Mouse (Mus musculus) CH12.LX (cell line): ENCODE data around the gene Lsm2. TPM values are rescaled to one million over a fixed set of nuclear protein-coding genes. Genes with fewer than 3 reads are reported as not detected.
"Not testable (repeated sequence)": the region's sequence is repeated elsewhere in the genome, so short reads cannot be mapped to it uniquely, and the experiment has no call there.

Source experiments
- DNase-seq: peaks from one replicate; pipeline ENCODE4 v3.0.0-alpha.2; 2013; ENCODE audit errors: extremely low read depth
- H3K27ac ChIP-seq: 2 replicates; pipeline ENCODE4 v1.5.1; 2012; ENCODE audit warnings: low read depth, mild to moderate bottlenecking, control low read depth, moderate library complexity; ENCODE audit not compliant: insufficient read depth
- H3K27me3 ChIP-seq: replicated peaks from 2 replicates; pipeline ENCODE3; 2012; ENCODE audit warnings: inconsistent platforms
- H3K36me3 ChIP-seq, 2 experiments: replicated peaks in 1 of 2; 2 replicates each; pipeline versions ENCODE3 to v1.6.1; 2012; ENCODE audit warnings: inconsistent platforms in 1 of 2, low read length in 1 of 2, mild to moderate bottlenecking in 1 of 2, mixed read lengths in 1 of 2, moderate library complexity in 1 of 2; ENCODE audit not compliant: control insufficient read depth in 1 of 2, insufficient read depth in 1 of 2
- H3K4me1 ChIP-seq, 2 experiments: 2 replicates each; pipeline ENCODE4 v1.6.1; 2012; ENCODE audit warnings: inconsistent platforms in 1 of 2, moderate library complexity in 1 of 2; ENCODE audit not compliant: insufficient read depth in 2 of 2, control insufficient read depth in 1 of 2
- H3K4me2 ChIP-seq: 2 replicates; pipeline ENCODE4 v1.6.1; 2012; ENCODE audit warnings: low read depth, mild to moderate bottlenecking, control low read depth; ENCODE audit not compliant: poor library complexity, insufficient read depth, severe bottlenecking
- H3K4me3 ChIP-seq, 3 experiments: fragments of 150-350 bp in 1 of 3; sonication (generic) in 1 of 3; replicated peaks in 1 of 3; 2 replicates each; pipeline versions ENCODE3 to v1.5.1; 2011 to 2012; ENCODE audit warnings: low read depth in 2 of 3, low read length in 2 of 3, mild to moderate bottlenecking in 2 of 3, moderate library complexity in 2 of 3, control low read depth in 1 of 3, improper control_type of control experiment in 1 of 3, inconsistent platforms in 1 of 3, mixed read lengths in 1 of 3; ENCODE audit not compliant: poor library complexity in 1 of 3
- H3K79me2 ChIP-seq: replicated peaks from 2 replicates; pipeline ENCODE4 v1.6.1; 2012; ENCODE audit warnings: mild to moderate bottlenecking, moderate library complexity; ENCODE audit not compliant: control insufficient read depth, poor library complexity, insufficient read depth, severe bottlenecking; ENCODE audit errors: extremely low read depth
- H3K9ac ChIP-seq: 2 replicates; pipeline ENCODE4 v1.6.1; 2012; ENCODE audit warnings: low read depth, mild to moderate bottlenecking, control low read depth, moderate library complexity; ENCODE audit not compliant: insufficient read depth
- H3K9me3 ChIP-seq: replicated peaks from 2 replicates; pipeline ENCODE3; 2012; ENCODE audit warnings: low read length, inconsistent platforms, mixed read lengths
- CHD2 ChIP-seq: IDR thresholded peaks from 2 replicates; pipeline ENCODE4 v1.6.1; 2011; ENCODE audit warnings: low read length, improper control_type of control experiment
- CTCF ChIP-seq, 2 experiments: IDR thresholded peaks in 1 of 2; conservative IDR thresholded peaks in 1 of 2; 2 replicates each; pipeline ENCODE4 v1.5.1; 2011 to 2012; ENCODE audit warnings: low read depth in 2 of 2, low read length in 2 of 2, improper control_type of control experiment in 1 of 2, inconsistent platforms in 1 of 2, mild to moderate bottlenecking in 1 of 2, moderate library complexity in 1 of 2
- KAT2A ChIP-seq: IDR thresholded peaks from 2 replicates; pipeline ENCODE4 v1.6.1; 2012; ENCODE audit warnings: low read length, improper control_type of control experiment, inconsistent platforms; ENCODE audit not compliant: insufficient replicate concordance
- MAZ ChIP-seq: IDR thresholded peaks from 2 replicates; pipeline ENCODE4 v1.6.1; 2012; ENCODE audit warnings: low read depth, mild to moderate bottlenecking, inconsistent platforms, low read length, improper control_type of control experiment, moderate library complexity
- MYC ChIP-seq: IDR thresholded peaks from 2 replicates; pipeline ENCODE4 v1.6.1; 2011; ENCODE audit warnings: low read depth, mild to moderate bottlenecking, improper control_type of control experiment, low read length
- POLR2A ChIP-seq: IDR thresholded peaks from 2 replicates; pipeline ENCODE4 v1.6.1; 2011; ENCODE audit warnings: low read depth, mild to moderate bottlenecking, improper control_type of control experiment, low read length
- POLR2AphosphoS2 ChIP-seq: IDR thresholded peaks from 2 replicates; pipeline ENCODE4 v1.6.1; 2011; ENCODE audit warnings: low read depth, low read length, improper control_type of control experiment
- RAD21 ChIP-seq: IDR thresholded peaks from 2 replicates; pipeline ENCODE4 v1.6.1; 2011; ENCODE audit warnings: low read depth, mild to moderate bottlenecking, low read length, improper control_type of control experiment, moderate library complexity
- SMC3 ChIP-seq: IDR thresholded peaks from 2 replicates; pipeline ENCODE4 v1.6.1; 2011; ENCODE audit warnings: low read depth, low read length, improper control_type of control experiment
- TBP ChIP-seq: conservative IDR thresholded peaks from 2 replicates; pipeline ENCODE4 v1.6.1; 2011; ENCODE audit warnings: low read depth, low read length, improper control_type of control experiment
- ZMIZ1 ChIP-seq: IDR thresholded peaks from 2 replicates; pipeline ENCODE4 v1.6.1; 2012; ENCODE audit warnings: low read depth, mild to moderate bottlenecking, inconsistent platforms, low read length, improper control_type of control experiment
- ZNF384 ChIP-seq: IDR thresholded peaks from 2 replicates; pipeline ENCODE4 v1.6.1; 2012; ENCODE audit warnings: low read depth, low read length, improper control_type of control experiment, inconsistent platforms
- dilution Hi-C: fragments of 300-500 bp; cut with MboI; formaldehyde crosslinking; loops from 2 replicates; pipeline ENCODE4 v1.14.3; 2020; ENCODE audit warnings: low sequenced_read_pairs; ENCODE audit not compliant: extremely low pct_unique_long_range_greater_than_20kb, extremely low pct_ligation_motif_present
- in situ Hi-C: fragments of 300-500 bp; cut with MboI; formaldehyde crosslinking; loops from 3 replicates; pipeline ENCODE4 v1.14.3; 2019; ENCODE audit warnings: low sequenced_read_pairs, low pct_ligation_motif_present, low pct_unique_long_range_greater_than_20kb, mixed read lengths
- polyA plus RNA-seq: library from polyadenylated mRNA; unstranded; fragments of >175 nt; gene quantifications from 2 replicates; pipeline ENCODE4 v1.2.1, GENCODE M21; 2012; ENCODE audit warnings: low read depth; ENCODE audit not compliant: insufficient read length
- total RNA-seq, 2 experiments: library from RNA; depleted of rRNA; stranded (reverse); fragments of 300-350 nt in 1 of 2; fragments of >200 nt in 1 of 2; gene quantifications; 2 replicates each; pipeline ENCODE4 v1.2.3; 2012 to 2014

Lsm2 gene
- total and polyA plus RNA-seq, 3 experiments: 104 to 345 (median 135) TPM

- H3K4me2 ChIP-seq: no peak overlapping the region
- peaks cover 19% of the 10 kb centered on the region for H3K79me2 ChIP-seq
- H3K27ac ChIP-seq: no peak overlapping the region
- H3K9ac ChIP-seq: no peak overlapping the region
- H3K4me1 ChIP-seq: peaks cover 10 to 15% of the 10 kb centered on the region in 2 experiments; a peak in 3 of 4 replicates
- peaks cover 15 to 36% of the 10 kb centered on the region in 2 experiments for H3K36me3 ChIP-seq
- H3K27me3 ChIP-seq: no peaks in the 10 kb centered on the region
- TF ChIP-seq CTCF (conservative IDR thresholded peaks at IDR 0.05 in 1 of 2, IDR thresholded peaks at IDR 0.05 in 1 of 2; ENCODE audit: low read depth in 2 of 2, low read length in 2 of 2) (peak; percentile 36 to 56; a peak in 3 of 4 replicates), MAZ (no peak), RAD21 (peak; percentile 17), SMC3 (peak; percentile 10; the same call in 1 of the 2 replicates), KAT2A (no peak), CHD2 (no peak)
- TF ChIP-seq, all 38 proteins: peak for 3
- dilution Hi-C loops (no loop called here), in situ Hi-C loops (no loop called here)
- peak; percentile 46 for DNase-seq
- Histone ChIP-seq H3K9me3 (no peaks in the 10 kb centered on the region), H3K4me3 (no peak overlapping the region)
Measured at GRCm38 (mm10) chr17:34947606-34948005, 34.1 kb upstream of the Lsm2 start.

- H3K4me3 ChIP-seq, dilution Hi-C loops: not testable (repeated sequence)
- TF ChIP-seq CTCF (conservative IDR thresholded peaks at IDR 0.05 in 1 of 2, IDR thresholded peaks at IDR 0.05 in 1 of 2; ENCODE audit: low read depth in 2 of 2, low read length in 2 of 2) (peak in 1 of 2 experiments; percentile 13; a peak in 1 of 4 replicates), POLR2A (peak; percentile 31; the same call in 1 of the 2 replicates), CHD2 (peak; percentile 79; the same call in 1 of the 2 replicates), ZNF384 (peak; percentile 71), MYC (peak; percentile 32; the same call in 1 of the 2 replicates), TBP (0 out of 2 replicates have a peak, but pooled peaks have one; percentile 54), POLR2AphosphoS2 (peak; percentile 96), ZMIZ1 (peak; percentile 82)
- TF ChIP-seq, all 38 proteins: peak for 8; not testable (repeated sequence) for 30
- in situ Hi-C loops, H3K9me3 ChIP-seq, H3K27me3 ChIP-seq, H3K27ac ChIP-seq, H3K4me2 ChIP-seq, H3K9ac ChIP-seq: not testable (repeated sequence)
- H3K36me3 ChIP-seq: peaks cover 15 to 36% of the 10 kb centered on the region in 2 experiments
- peaks cover 10 to 19% of the 10 kb centered on the region in 2 experiments; a peak in 3 of 4 replicates for H3K4me1 ChIP-seq
- peaks cover 19% of the 10 kb centered on the region for H3K79me2 ChIP-seq
- peak; percentile 53 for DNase-seq
Measured at GRCm38 (mm10) chr17:34948721-34949552, 32.7 kb upstream of the Lsm2 start.
